Mouse (Mus musculus) kidney, adult 2 months (tissue): ENCODE results near the gene Olfr1016. TPM values are rescaled to one million over a fixed set of nuclear protein-coding genes. Genes with fewer than 3 reads are reported as not detected.

Experiments
- DNase-seq: peaks from one replicate; pipeline ENCODE4 v3.0.0; 2021
- H3K27ac ChIP-seq: fragments of 200-500 bp; 2 replicates; pipeline ENCODE4 v1.5.1; 2012; ENCODE audit warnings: low read depth, low read length, control low read depth, inconsistent platforms; ENCODE audit not compliant: insufficient read depth
- H3K27me3 ChIP-seq: fragments of 200-500 bp; replicated peaks from 2 replicates; pipeline ENCODE4 v1.6.1; 2012; ENCODE audit warnings: mild to moderate bottlenecking, moderate library complexity, low read length, inconsistent platforms; ENCODE audit not compliant: control insufficient read depth, insufficient read depth
- H3K36me3 ChIP-seq: fragments of 200-500 bp; 2 replicates; pipeline ENCODE4 v1.6.1; 2012; ENCODE audit warnings: mild to moderate bottlenecking, moderate library complexity, low read length, inconsistent platforms; ENCODE audit not compliant: control insufficient read depth, insufficient read depth
- H3K4me1 ChIP-seq: fragments of 200-500 bp; 2 replicates; pipeline ENCODE4 v1.6.1; 2011; ENCODE audit warnings: low read length; ENCODE audit not compliant: control insufficient read depth, insufficient read depth
- H3K4me3 ChIP-seq: fragments of 200-500 bp; 2 replicates; pipeline ENCODE4 v1.5.1; 2011; ENCODE audit warnings: mild to moderate bottlenecking, low read depth, low read length, control low read depth; ENCODE audit not compliant: insufficient read depth
- CTCF ChIP-seq: fragments of 200-500 bp; conservative IDR thresholded peaks from 2 replicates; pipeline ENCODE4 v1.5.1; 2011; ENCODE audit warnings: low read depth, mild to moderate bottlenecking, control low read depth, low read length, moderate library complexity, mixed read lengths; ENCODE audit not compliant: insufficient read depth, insufficient read length
- POLR2A ChIP-seq: fragments of 200-500 bp; IDR thresholded peaks from one replicate; pipeline ENCODE4 v1.6.1; 2011; ENCODE audit warnings: low read depth, low read length, control low read depth
- WGBS: fragments of 180-500 bp; shearing (Covaris S2); methylation state at CpG from one replicate; pipeline ENCODE4 v1.1.7; 2018; 5-methylcytosine and 5-hydroxymethylcytosine counted together
- polyA plus RNA-seq: library from polyadenylated mRNA; depleted of rRNA; stranded (reverse); fragments of >200 nt; gene quantifications from 2 replicates; pipeline ENCODE4 v1.2.3, GENCODE M21; 2012; rRNA removed

Gene Olfr1016
- not detected in 2 replicates for polyA plus RNA-seq

GRCm38 (mm10) chr2:85802444-85802843 lies at the start of gene Olfr1016:
Gene Olfr1016 (minus strand): TSS chr2:85802544.
- Histone ChIP-seq H3K4me1 (no peaks in the 10 kb centered on the region), H3K36me3 (no peaks in the 10 kb centered on the region), H3K27ac (no peak within 1 kb of the TSS), H3K27me3 (no peaks in the 10 kb centered on the region), H3K4me3 (no peak within 1 kb of the TSS)
- WGBS: 91% methylated on average over 2 of the region's 2 CpGs
- DNase-seq: no peak
- no peak for TF ChIP-seq POLR2A
- no peak for TF ChIP-seq CTCF

- Histone ChIP-seq H3K4me1 (no peaks in the 10 kb centered on the region), H3K27ac (no peak within 1 kb of the TSS), H3K36me3 (no peaks in the 10 kb centered on the region), H3K27me3 (no peaks in the 10 kb centered on the region), H3K4me3 (no peak within 1 kb of the TSS)
- TF ChIP-seq CTCF (no peak), POLR2A (no peak)
- 80% methylated on average over 1 of the region's 1 CpGs for WGBS
- no peak for DNase-seq
Observed at GRCm38 (mm10) chr2:85846730-85847129, 44.4 kb upstream of the Olfr1016 start, which contains the start of gene Olfr1020. Gene Olfr1020 (plus strand): TSS chr2:85847030.

GRCm38 (mm10) chr2:85845383-85845782 lies 43.0 kb upstream of the Olfr1016 start, which contains the start of gene Olfr1019:
Gene Olfr1019 (minus strand): TSS chr2:85845483.
- H3K36me3 ChIP-seq: no peaks in the 10 kb centered on the region
- H3K27me3 ChIP-seq: no peaks in the 10 kb centered on the region
- no peak for DNase-seq
- H3K27ac ChIP-seq: no peak within 1 kb of the TSS
- H3K4me1 ChIP-seq: no peaks in the 10 kb centered on the region
- H3K4me3 ChIP-seq: no peak within 1 kb of the TSS
- TF ChIP-seq POLR2A (no peak), CTCF (no peak)

- Histone ChIP-seq H3K4me1 (no peaks in the 10 kb centered on the region), H3K36me3 (no peaks in the 10 kb centered on the region), H3K27ac (no peak within 1 kb of the TSS), H3K4me3 (no peak within 1 kb of the TSS), H3K27me3 (no peaks in the 10 kb centered on the region)
- TF ChIP-seq POLR2A (no peak), CTCF (no peak)
- no peak for DNase-seq
Observed at GRCm38 (mm10) chr2:85818179-85818578, 15.8 kb upstream of the Olfr1016 start, which contains the start of gene Olfr1018. Gene Olfr1018 (plus strand): TSS chr2:85818479.

- 86% methylated on average over 4 of the region's 4 CpGs for WGBS
- no peak for TF ChIP-seq CTCF
- TF ChIP-seq POLR2A: no peak
- Histone ChIP-seq H3K36me3 (no peaks in the 10 kb centered on the region), H3K4me1 (no peaks in the 10 kb centered on the region), H3K4me3 (no peak overlapping the region), H3K27ac (no peak overlapping the region), H3K27me3 (no peaks in the 10 kb centered on the region)
- DNase-seq: no peak
Observed at GRCm38 (mm10) chr2:85804501-85804900, 2.2 kb upstream of the Olfr1016 start.

GRCm38 (mm10) chr2:85792331-85792730 lies 10.0 kb downstream of the Olfr1016 start:
- Histone ChIP-seq H3K27me3 (no peaks in the 10 kb centered on the region), H3K4me1 (no peaks in the 10 kb centered on the region), H3K36me3 (no peaks in the 10 kb centered on the region), H3K4me3 (no peak overlapping the region), H3K27ac (no peak overlapping the region)
- DNase-seq: no peak
- WGBS: 68% methylated on average over 2 of the region's 2 CpGs
- TF ChIP-seq POLR2A: no peak
- TF ChIP-seq CTCF: no peak

- no peaks in the 10 kb centered on the region for H3K36me3 ChIP-seq
- DNase-seq: no peak
- no peaks in the 10 kb centered on the region for H3K4me1 ChIP-seq
- no peak within 1 kb of the TSS for H3K4me3 ChIP-seq
- no peak within 1 kb of the TSS for H3K27ac ChIP-seq
- no peaks in the 10 kb centered on the region for H3K27me3 ChIP-seq
- TF ChIP-seq POLR2A (no peak), CTCF (no peak)
Observed at GRCm38 (mm10) chr2:85781717-85782116, 20.6 kb downstream of the Olfr1016 start, which contains the start of gene Olfr1015. Gene Olfr1015 (plus strand): TSS chr2:85782017.

GRCm38 (mm10) chr2:85772413-85772812 lies 29.9 kb downstream of the Olfr1016 start, which contains the start of gene Olfr1014:
Gene Olfr1014 (plus strand): TSS chr2:85772713.
- no peak for TF ChIP-seq CTCF
- no peak for TF ChIP-seq POLR2A
- H3K4me1 ChIP-seq: no peaks in the 10 kb centered on the region
- DNase-seq: no peak

More at GRCm38 (mm10) chr2:85772413-85772812, 29.9 kb downstream of the Olfr1016 start, which contains the start of gene Olfr1014:
- no peaks in the 10 kb centered on the region for H3K27me3 ChIP-seq
- H3K4me3 ChIP-seq: no peak within 1 kb of the TSS
- no peaks in the 10 kb centered on the region for H3K36me3 ChIP-seq
- H3K27ac ChIP-seq: no peak within 1 kb of the TSS
